Mouse (Mus musculus): ENCODE measurements around the gene Gm11758.
"Not testable (repeated sequence)": the region's sequence is repeated elsewhere in the genome, so short reads cannot be mapped to it uniquely, and the experiment has no call there.

The Gm11758 gene

DNA sequence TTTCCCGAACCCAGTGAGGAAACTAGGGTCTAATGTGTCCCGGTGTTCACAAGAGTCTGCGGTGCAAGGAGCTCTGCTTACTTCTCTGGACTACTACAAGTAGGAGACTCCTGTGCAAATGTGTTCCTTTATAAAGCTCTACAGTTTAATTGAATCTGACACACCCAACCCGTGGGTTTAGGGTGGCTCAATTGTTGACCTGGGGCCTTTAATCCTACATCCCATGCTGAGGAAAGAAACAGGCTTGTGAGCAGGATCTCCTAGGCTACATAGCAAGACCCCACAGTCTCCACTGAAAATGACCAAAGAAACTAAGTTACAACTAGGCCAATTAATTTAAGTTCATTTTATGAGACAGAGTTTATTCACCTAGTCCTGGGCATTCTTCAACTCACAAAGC lies at the start of gene Gm11758:
TSS of gene Gm11758 (minus strand) at position 101 of the 400 bp plus-strand sequence.
- DNase-seq (ENCODE audit: low read depth, low spot score) = not testable (repeated sequence)

DNA sequence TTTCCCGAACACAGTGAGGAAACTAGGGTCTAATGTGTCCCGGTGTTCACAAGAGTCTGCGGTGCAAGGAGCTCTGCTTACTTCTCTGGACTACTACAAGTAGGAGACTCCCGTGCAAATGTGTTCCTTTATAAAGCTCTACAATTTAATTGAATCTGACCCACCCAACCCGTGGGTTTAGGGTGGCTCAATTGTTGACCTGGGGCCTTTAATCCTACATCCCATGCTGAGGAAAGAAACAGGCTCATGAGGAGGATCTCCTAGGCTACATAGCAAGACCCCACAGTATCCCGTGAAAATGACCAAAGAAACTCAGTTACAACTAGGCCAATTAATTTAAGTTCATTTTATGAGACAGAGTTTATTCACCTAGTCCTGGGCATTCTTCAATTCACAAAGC lies 44.6 kb upstream of the Gm11758 start, which contains the start of gene Gm11756:
TSS of gene Gm11756 (minus strand) at position 101 of the 400 bp plus-strand sequence.
- DNase-seq (ENCODE audit: low read depth, low spot score) = not testable (repeated sequence)

DNA sequence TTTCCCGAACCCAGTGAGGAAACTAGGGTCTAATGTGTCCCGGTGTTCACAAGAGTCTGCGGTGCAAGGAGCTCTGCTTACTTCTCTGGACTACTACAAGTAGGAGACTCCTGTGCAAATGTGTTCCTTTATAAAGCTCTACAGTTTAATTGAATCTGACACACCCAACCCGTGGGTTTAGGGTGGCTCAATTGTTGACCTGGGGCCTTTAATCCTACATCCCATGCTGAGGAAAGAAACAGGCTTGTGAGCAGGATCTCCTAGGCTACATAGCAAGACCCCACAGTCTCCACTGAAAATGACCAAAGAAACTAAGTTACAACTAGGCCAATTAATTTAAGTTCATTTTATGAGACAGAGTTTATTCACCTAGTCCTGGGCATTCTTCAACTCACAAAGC lies 29.8 kb upstream of the Gm11758 start, which contains the start of gene Gm13871:
TSS of gene Gm13871 (minus strand) at position 101 of the 400 bp plus-strand sequence.
- not testable (repeated sequence) for DNase-seq (ENCODE audit: low read depth, low spot score)

DNA sequence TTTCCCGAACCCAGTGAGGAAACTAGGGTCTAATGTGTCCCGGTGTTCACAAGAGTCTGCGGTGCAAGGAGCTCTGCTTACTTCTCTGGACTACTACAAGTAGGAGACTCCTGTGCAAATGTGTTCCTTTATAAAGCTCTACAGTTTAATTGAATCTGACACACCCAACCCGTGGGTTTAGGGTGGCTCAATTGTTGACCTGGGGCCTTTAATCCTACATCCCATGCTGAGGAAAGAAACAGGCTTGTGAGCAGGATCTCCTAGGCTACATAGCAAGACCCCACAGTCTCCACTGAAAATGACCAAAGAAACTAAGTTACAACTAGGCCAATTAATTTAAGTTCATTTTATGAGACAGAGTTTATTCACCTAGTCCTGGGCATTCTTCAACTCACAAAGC lies 14.9 kb upstream of the Gm11758 start, which contains the start of gene Gm11757:
TSS of gene Gm11757 (minus strand) at position 101 of the 400 bp plus-strand sequence.
- not testable (repeated sequence) for DNase-seq (ENCODE audit: low read depth, low spot score)

DNA sequence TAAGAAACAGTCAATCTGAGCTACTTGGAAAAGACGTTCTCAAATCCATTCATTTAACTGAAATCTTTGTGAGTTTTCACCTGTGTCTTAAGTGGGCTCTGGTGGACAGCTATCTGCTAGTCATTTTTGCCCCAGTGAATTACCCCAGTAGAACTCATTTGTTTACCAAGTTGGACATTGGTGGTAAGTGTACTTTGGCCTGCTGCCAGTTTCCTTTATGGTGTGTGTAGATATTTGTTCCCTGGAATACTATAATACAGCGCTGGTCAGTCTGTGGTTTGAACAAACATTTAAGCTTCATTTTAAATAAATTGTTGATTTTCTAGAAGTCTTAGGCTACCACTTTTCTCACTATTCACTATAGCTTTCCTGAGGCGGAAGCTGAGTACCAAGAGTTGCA lies 49.5 kb downstream of the Gm11758 start:
- DNase-seq (ENCODE audit: low read depth, low spot score) = no peak
